Mouse (Mus musculus) spleen, adult 2 months (tissue): Measurements from ENCODE around the gene Lyl1.

Experiments
- CTCF ChIP-seq: fragments of 200-500 bp; IDR thresholded peaks from 2 replicates; pipeline ENCODE4 v1.5.1; 2011; ENCODE audit warnings: mild to moderate bottlenecking, inconsistent platforms; ENCODE audit not compliant: insufficient read depth, insufficient read length, insufficient replicate concordance; ENCODE audit errors: extremely low read depth
- POLR2A ChIP-seq: fragments of 200-500 bp; IDR thresholded peaks from 2 replicates; pipeline ENCODE4 v1.6.1; 2011; ENCODE audit warnings: low read depth, low read length, inconsistent platforms

DNA sequence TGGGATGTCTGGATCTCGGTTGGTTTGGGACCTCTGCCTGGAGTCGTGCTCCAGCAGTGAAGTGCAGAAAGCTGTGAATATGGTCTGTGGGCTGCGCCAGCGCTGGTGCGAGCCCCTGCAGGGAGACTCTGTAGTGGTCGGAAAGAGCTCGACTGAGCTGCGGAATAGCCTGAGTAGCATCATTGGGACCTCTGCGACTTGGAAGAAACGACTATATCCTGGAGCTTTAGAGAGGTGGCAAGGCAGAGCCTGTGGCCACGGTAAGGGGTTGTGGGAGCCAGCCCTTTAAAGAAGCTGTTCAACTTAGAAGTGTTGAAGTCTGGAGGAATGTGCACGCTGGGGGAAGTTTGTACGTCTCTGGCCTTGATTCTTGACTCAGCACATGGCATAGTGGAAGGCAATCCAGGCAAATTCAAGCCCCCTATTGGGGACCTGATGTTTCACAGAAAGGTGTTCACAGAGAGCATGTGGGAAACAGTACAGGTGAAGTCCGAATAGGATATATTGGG, 35.8 kb upstream of the Lyl1 start:
- no peak for TF ChIP-seq CTCF
- no peak for TF ChIP-seq POLR2A
